Mouse (Mus musculus) hindbrain, embryonic 10.5 days (tissue): Measurements from ENCODE around the gene Txndc15. TPM values are rescaled to one million over a fixed set of nuclear protein-coding genes. Genes with fewer than 3 reads are reported as not detected.
"Not testable (repeated sequence)": the region's sequence is repeated elsewhere in the genome, so short reads cannot be mapped to it uniquely, and the experiment has no call there.

Experiments
- DNase-seq: peaks from one replicate; pipeline ENCODE4 v3.0.0-alpha.2; 2017; ENCODE audit warnings: low spot score
- H3K27ac ChIP-seq: fragments of 300-500 bp; sonication (generic); 2 replicates; pipeline ENCODE4 v1.5.1; 2016; ENCODE audit warnings: mild to moderate bottlenecking, moderate library complexity
- H3K27me3 ChIP-seq: fragments of 300-500 bp; sonication (generic); 2 replicates; pipeline ENCODE4 v1.6.1; 2016; ENCODE audit warnings: mild to moderate bottlenecking; ENCODE audit not compliant: poor library complexity, insufficient read depth, severe bottlenecking
- H3K36me3 ChIP-seq: fragments of 300-500 bp; sonication (generic); 2 replicates; pipeline ENCODE4 v1.6.1; 2016; ENCODE audit warnings: mild to moderate bottlenecking, moderate library complexity
- H3K4me1 ChIP-seq: fragments of 300-500 bp; sonication (generic); replicated peaks from 2 replicates; pipeline ENCODE4 v1.6.1; 2016; ENCODE audit warnings: mild to moderate bottlenecking
- H3K4me3 ChIP-seq: fragments of 300-500 bp; sonication (generic); 2 replicates; pipeline ENCODE4 v1.5.1; 2016; ENCODE audit warnings: mild to moderate bottlenecking, moderate library complexity
- H3K9me3 ChIP-seq: fragments of 300-500 bp; sonication (generic); 2 replicates; pipeline ENCODE4 v1.6.1; 2016; ENCODE audit warnings: mild to moderate bottlenecking, moderate library complexity
- whole genome bisulfite sequencing: fragments of 180-500 bp; shearing (Covaris S2); methylation state at CpG from one replicate; pipeline ENCODE4 v1.1.7; 2016; 5-methylcytosine and 5-hydroxymethylcytosine counted together
- polyA plus RNA-seq: library from polyadenylated mRNA; unstranded; fragments of >200 nt; fragmentation: Nextera tagmentation; extraction: Ambion mirVana; gene quantifications from 2 replicates; pipeline ENCODE4 v1.2.1, GENCODE M21; 2016

The Txndc15 gene
- 75.1 and 84.9 TPM in 2 replicates for polyA plus RNA-seq

DNA sequence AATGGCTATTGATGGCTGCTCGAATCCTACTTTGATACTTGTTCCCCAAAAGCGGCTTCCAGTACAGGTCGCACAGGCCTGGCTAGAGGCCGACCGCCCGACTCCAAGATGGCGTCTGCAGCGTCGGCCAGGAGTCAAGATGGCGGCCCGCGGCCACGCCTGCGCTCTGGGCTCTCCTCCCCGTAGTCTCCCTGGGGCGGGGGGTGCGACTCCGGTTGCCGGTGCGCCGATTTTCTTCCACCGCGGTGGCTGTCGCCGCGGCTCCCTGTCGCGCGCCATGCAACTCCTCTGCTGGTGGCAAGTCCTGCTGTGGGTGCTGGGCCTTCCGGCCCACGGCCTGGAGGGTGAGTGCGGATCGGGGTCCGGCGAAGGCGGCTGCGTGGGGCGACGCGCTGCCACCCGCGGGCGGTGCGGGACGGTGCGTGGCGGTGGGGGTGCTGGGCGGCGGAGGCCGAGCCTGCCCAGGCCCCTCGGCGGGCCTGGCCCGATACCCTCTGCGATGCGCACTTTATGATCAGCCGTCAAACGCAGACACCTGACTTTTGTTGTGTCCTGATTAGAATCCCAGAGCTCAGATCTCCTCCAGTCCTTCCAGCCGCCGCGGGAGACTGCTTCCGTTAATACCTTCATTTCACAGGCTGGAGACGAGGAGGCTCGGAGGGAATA, at the start of gene Txndc15:
Txndc15 (plus strand) TSS at position 150 of the 666 bp plus-strand sequence.
- H3K9me3 ChIP-seq: no peaks in the 10 kb centered on the region
- no peaks in the 10 kb centered on the region for H3K27me3 ChIP-seq
- H3K4me3 ChIP-seq: peak within 1 kb of the TSS; percentile 87
- H3K4me1 ChIP-seq: peaks cover 11% of the 10 kb centered on the region
- peak within 1 kb of the TSS; percentile 97 for H3K27ac ChIP-seq
- DNase-seq: peak; percentile 87
- peaks cover 22% of the 10 kb centered on the region for H3K36me3 ChIP-seq
- under 1% methylated on average over 63 of the region's 63 CpGs for WGBS

DNA sequence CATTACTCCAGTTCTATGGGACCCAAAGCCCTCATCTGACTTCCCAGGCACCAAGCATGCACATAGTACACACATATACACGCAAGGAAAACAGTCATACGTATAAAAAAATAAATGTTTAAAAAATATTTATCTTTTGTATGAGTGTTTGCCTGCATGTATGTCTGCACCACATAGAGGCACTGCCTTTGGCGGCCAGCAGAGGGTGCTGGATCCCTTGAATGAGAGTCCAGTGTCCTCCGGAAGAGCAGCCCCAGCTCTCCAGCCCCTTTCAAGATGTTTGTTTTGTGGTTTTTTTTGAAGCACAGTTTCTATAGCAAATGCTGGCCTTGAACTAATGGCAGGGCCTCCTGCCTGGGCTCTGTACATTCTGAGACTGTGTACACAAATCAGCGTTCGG, 45.9 kb upstream of the Txndc15 start:
- peaks cover 96% of the 10 kb centered on the region for H3K36me3 ChIP-seq

DNA sequence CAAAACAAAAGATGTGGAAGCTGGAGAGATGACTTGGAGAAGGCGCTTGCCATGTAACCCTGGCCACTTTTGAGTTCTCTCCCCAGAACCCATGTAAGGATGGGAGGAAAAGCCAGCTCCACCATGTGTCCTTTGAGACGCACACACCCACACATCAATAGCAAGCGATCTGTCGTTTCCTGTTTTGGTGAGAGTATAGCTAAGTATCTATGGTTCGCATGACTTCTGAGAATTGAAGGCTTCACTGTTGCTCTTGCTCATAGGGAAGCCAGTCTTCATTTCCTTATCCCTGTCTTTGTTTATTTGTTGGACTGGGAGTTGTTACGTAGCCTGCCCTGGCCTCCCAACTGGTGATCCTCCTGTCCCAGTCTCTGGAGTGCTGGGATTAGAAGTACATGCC, 41.7 kb upstream of the Txndc15 start:
- Histone ChIP-seq H3K9me3 (peaks cover 4% of the 10 kb centered on the region; the same call in 1 of the 2 replicates), H3K27me3 (no peaks in the 10 kb centered on the region), H3K4me3 (no peak overlapping the region), H3K4me1 (no peaks in the 10 kb centered on the region), H3K36me3 (peaks cover 97% of the 10 kb centered on the region), H3K27ac (no peak overlapping the region)
- 93% methylated on average over 6 of the region's 6 CpGs for WGBS
- no peak for DNase-seq

More for the DNA sequence above, 45.9 kb upstream of the Txndc15 start:
- 82% methylated on average over 6 of the region's 6 CpGs for WGBS
- H3K27ac ChIP-seq: no peak overlapping the region
- peak; percentile 42 for DNase-seq
- no peak overlapping the region for H3K4me3 ChIP-seq
- peaks cover 4% of the 10 kb centered on the region; the same call in 1 of the 2 replicates for H3K9me3 ChIP-seq
- no peaks in the 10 kb centered on the region for H3K4me1 ChIP-seq
- no peaks in the 10 kb centered on the region for H3K27me3 ChIP-seq

DNA sequence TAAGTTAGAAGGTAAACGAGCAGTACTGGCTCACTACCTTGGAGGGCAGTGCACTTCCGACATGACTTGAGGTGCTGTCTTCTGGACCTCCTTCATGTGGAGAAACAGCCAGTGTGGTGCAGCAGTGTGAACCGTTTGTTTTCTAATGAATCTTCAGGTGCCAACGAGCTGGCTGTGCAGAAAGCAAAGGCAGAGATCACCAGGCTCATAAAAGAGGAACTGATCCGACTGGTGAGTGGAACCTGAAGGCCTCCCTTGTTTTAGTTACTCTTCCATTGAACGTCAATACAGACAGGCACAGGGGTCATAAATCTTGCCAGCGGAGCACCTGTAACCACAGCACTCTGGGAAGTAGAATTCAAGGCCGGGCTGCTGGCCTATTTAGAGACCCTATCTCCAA, 37.1 kb upstream of the Txndc15 start:
- WGBS: 89% methylated on average over 8 of the region's 8 CpGs
- H3K36me3 ChIP-seq: peaks cover 97% of the 10 kb centered on the region
- H3K27ac ChIP-seq: no peak overlapping the region
- no peak overlapping the region for H3K4me3 ChIP-seq
- DNase-seq: no peak
- no peaks in the 10 kb centered on the region for H3K4me1 ChIP-seq
- no peaks in the 10 kb centered on the region for H3K9me3 ChIP-seq
- no peaks in the 10 kb centered on the region for H3K27me3 ChIP-seq

DNA sequence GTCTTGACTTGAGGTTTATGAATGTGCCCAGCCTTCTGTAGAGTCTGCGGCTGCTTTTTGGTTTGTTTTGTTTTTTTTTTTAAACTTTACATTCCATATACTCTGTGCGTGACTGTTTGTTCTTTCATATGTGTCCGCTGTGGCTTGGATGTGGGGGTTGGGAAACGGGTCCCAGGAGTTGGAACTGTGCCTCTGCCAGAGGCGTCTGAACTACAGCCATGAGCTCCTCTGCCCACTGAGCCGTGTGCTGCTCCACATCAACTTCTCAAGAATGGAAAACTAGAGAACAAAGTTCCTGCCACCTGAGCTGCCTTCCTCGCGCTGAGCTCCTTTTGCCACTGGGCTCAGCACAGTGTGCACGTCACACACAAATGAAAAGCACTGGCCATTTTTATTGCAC, 32.2 kb upstream of the Txndc15 start:
- no peak for DNase-seq
- no peaks in the 10 kb centered on the region for H3K27me3 ChIP-seq
- H3K36me3 ChIP-seq: peaks cover 61% of the 10 kb centered on the region
- 92% methylated on average over 9 of the region's 9 CpGs for WGBS
- peaks cover 2% of the 10 kb centered on the region for H3K4me1 ChIP-seq
- H3K27ac ChIP-seq: no peak overlapping the region
- H3K4me3 ChIP-seq: no peak overlapping the region
- no peaks in the 10 kb centered on the region for H3K9me3 ChIP-seq

DNA sequence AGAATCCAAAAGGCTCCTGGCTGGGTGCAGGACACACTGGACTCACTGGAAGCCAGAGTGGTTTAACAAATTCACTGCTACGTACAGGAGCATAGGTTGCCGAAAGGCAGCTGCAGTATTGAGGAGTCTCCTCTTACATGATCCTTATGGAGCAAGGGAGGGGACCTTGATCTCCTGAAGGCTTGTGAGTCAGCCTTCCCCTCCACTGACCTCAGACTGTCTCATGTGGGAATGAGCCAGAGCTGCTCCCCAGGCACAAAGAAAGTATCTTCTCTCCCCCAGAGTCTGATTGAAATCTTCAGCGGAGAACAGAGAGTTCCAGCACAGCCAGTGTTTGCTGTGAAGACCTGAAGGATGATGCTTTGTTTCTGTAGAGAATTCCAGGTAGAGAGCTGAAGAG, 30.9 kb upstream of the Txndc15 start:
- DNase-seq: no peak
- Histone ChIP-seq H3K27me3 (no peaks in the 10 kb centered on the region), H3K4me3 (no peak overlapping the region), H3K36me3 (peaks cover 47% of the 10 kb centered on the region), H3K4me1 (peaks cover 16% of the 10 kb centered on the region), H3K27ac (no peak overlapping the region), H3K9me3 (no peaks in the 10 kb centered on the region)
- 92% methylated on average over 3 of the region's 3 CpGs for WGBS

DNA sequence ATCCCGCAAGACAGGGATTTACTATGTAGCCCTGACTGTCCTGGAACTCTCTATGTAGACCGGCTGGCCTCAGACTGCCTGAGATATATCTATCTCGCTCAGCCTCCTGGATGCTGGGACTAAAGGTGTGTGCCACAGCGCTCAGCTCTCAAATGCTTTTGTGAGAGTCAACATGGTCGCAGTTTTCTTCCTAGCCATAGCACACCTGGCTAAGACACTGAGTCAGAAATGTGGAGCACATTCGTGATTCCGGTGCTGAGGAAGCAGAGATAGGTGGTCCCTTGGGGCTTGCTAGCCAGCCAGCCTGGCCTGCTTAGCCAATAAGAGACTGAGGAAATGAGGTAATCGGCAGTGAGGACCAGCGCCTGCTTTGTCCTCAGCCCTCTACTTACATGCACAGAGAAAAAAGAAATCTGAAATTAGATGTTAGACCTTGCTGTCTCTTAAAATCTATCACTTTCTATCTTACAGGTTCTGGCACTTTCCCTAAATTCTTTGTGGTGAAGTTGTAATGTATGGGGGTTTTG, 28.3 kb upstream of the Txndc15 start:
- DNase-seq: peak; percentile 13
- 0 out of 2 replicates have a peak overlapping the region, but pooled peaks have one; percentile 3 for H3K27ac ChIP-seq
- H3K4me1 ChIP-seq: peaks cover 16% of the 10 kb centered on the region
- H3K27me3 ChIP-seq: no peaks in the 10 kb centered on the region
- peaks cover 21% of the 10 kb centered on the region for H3K36me3 ChIP-seq
- H3K9me3 ChIP-seq: no peaks in the 10 kb centered on the region
- no peak overlapping the region for H3K4me3 ChIP-seq
- 70% methylated on average over 9 of the region's 9 CpGs for WGBS

DNA sequence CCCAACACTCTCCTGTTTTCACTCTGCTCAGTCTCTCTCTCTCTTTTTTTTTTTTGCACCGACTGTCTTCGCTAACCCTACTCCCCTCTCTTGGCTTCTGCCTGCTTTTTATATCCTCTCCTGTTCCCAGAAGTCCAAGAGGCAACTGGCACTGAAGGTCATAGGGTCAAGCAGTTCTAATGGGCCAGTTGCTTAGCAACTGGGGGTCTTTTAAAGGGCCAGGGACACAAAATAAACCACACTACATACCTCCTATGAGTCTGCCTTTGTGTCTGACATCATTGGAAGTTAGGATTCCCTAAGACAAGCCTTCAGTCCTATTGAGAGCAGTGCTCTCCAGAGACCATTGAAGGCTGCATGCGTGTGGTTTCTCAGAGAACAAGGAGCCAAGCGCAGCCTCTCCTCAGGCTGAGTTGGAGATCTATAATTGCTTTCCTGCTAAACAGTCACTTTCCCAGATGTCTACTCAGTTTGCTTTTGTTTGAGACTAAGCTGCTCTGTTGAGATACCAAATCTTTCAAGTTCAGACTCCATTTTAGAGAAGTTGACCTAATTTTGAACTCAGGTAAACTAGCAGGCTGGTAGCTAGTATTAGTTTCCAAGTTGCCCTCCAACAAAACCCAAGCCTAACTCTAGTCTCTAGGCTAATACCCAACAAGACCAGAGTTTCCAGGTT, 26.4 kb upstream of the Txndc15 start:
- H3K9me3 ChIP-seq: no peaks in the 10 kb centered on the region
- H3K4me1 ChIP-seq: peaks cover 23% of the 10 kb centered on the region
- H3K4me3 ChIP-seq: no peak overlapping the region
- peak; percentile 75 for DNase-seq
- 17% methylated on average over 4 of the region's 4 CpGs for WGBS
- H3K36me3 ChIP-seq: 0 out of 2 replicates have a peak, but pooled peaks cover 7% of the 10 kb centered on the region
- peak overlapping the region; percentile 80 for H3K27ac ChIP-seq
- H3K27me3 ChIP-seq: no peaks in the 10 kb centered on the region

DNA sequence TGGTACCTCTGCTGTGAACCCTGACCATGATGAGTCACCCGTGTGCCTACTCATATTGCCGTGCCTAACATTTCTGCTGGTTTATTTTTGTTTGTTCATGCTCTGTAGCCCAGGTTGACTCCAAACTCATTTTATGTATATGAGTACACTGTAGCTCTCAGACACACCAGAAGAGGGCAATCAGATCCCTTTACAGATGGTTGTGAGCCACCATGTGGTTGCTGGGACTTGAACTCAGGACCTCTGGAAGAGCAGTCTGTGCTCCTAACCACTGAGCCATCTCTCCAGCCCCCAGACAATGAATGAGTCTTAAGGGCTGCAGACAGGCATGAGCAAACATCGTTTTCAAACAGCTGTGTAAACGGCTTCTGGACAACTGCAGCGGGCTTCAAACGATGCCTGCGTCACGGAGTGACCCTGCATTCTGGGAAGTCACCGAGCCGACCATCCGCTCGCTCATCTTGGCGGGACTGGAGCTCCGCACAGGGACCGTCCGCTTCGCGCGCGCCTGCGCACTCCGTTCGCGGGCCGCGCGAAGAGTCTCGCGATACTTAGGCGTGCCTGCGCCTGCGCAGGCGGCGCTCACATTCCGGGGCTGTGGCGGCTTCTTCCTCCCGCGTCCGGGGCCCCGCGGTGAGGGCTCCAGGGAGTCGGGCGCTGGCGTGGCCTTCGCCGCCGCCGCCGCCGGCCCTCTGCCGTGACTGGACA, 21.8 kb upstream of the Txndc15 start, which contains the start of gene B230219D22Rik:
B230219D22Rik (plus strand) TSS at position 590 of the 708 bp plus-strand sequence.
- Histone ChIP-seq H3K36me3 (peaks cover 21% of the 10 kb centered on the region; the same call in 1 of the 2 replicates), H3K9me3 (no peaks in the 10 kb centered on the region), H3K27ac (peak within 1 kb of the TSS; percentile 100), H3K27me3 (no peaks in the 10 kb centered on the region), H3K4me1 (peaks cover 33% of the 10 kb centered on the region), H3K4me3 (peak within 1 kb of the TSS; percentile 97)
- 2% methylated on average over 51 of the region's 51 CpGs for WGBS
- peak; percentile 93 for DNase-seq

DNA sequence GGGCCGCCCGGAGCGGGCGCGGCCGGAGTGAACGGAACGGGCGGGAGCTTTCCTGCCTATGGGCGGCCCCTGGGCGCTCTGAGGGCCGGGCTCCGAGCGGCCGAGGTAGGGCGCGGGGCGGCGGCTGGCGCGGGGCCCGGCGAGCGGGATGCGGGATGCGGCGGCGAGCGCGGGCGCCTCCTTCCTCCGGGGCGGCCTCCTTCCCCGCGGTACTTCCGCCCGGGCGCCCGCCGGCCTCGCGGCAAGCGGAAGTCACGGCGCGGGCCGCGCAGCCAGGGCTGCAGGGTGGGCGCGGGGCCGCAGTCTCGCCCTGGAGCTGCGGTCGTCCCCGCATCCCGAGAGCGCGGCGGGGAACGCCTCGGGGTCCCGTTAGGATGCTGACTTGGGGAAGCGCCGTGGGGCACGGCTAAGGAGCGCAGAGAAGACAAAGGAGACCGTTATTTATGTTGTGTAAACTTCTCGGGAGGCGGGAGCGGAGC, 21.2 kb upstream of the Txndc15 start:
- no peak for DNase-seq
- Histone ChIP-seq H3K4me3 (peak overlapping the region; percentile 97), H3K4me1 (peaks cover 27% of the 10 kb centered on the region), H3K36me3 (peaks cover 27% of the 10 kb centered on the region), H3K27ac (peak overlapping the region; percentile 100), H3K27me3 (no peaks in the 10 kb centered on the region), H3K9me3 (no peaks in the 10 kb centered on the region)
- whole genome bisulfite sequencing: under 1% methylated on average over 68 of the region's 70 CpGs

DNA sequence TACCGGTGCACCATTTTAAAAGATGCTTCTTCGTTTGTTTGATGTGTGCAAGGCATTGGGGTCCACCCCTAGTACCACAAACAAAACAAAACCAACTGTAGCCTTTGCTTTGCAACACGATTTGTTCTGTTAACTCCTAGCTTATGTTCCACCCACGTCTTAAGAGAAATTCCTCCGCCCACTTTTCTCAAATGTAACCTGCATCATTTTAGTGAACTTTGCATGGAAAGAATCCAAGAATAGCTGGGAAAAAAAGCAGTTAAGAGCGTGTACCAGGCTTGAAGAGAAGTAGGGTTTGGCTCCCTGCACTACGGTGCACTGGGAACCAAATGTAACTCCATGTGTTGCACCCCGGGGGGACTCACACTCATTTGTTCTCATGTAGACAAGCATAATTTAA, 20.3 kb upstream of the Txndc15 start:
- peak overlapping the region; percentile 100 for H3K27ac ChIP-seq

DNA sequence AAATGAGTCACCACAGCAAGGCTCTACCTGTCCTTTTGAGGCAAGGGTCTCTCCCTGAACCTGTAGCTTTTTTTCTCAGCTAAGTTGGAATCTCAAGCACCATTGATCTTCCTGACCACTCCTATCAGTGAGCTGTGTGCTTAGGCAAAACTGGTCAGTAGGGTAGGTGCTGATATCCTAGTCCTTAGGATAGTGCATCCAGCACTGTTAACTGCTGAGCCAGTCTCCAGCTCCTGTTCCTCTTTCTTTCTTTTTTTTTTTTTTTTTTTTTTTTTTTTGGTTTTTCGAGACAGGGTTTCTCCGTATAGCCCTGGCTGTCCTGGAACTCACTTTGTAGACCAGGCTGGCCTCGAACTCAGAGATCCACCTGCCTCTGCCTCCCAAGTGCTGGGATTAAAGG, 18.5 kb upstream of the Txndc15 start:
- not testable (repeated sequence) for H3K27me3 ChIP-seq, H3K4me3 ChIP-seq, DNase-seq, H3K9me3 ChIP-seq, H3K27ac ChIP-seq
- WGBS: 94% methylated on average over 1 of the region's 3 CpGs
- Histone ChIP-seq H3K4me1 (peaks cover 25% of the 10 kb centered on the region), H3K36me3 (peaks cover 54% of the 10 kb centered on the region)

More for the DNA sequence above, 20.3 kb upstream of the Txndc15 start:
- H3K9me3 ChIP-seq: no peaks in the 10 kb centered on the region
- H3K27me3 ChIP-seq: no peaks in the 10 kb centered on the region
- peaks cover 25% of the 10 kb centered on the region for H3K4me1 ChIP-seq
- no peak for DNase-seq
- 27% methylated on average over 8 of the region's 8 CpGs for WGBS
- peak overlapping the region; percentile 97 for H3K4me3 ChIP-seq
- peaks cover 35% of the 10 kb centered on the region for H3K36me3 ChIP-seq
